Mouse (Mus musculus) MEL (cell line): ENCODE measurements at regions not wholly inside any gene's neighbourhood (a gene's known extent, or its start where the extent isn't known, plus 50 kb on each side); places are given as distances from the start of the nearest gene placed in this dataset.
A peak's percentile ranks its signal among the peaks of the same experiment; 100 is the strongest.

Source experiments
- DNase-seq: peaks from one replicate; pipeline ENCODE4 v3.0.0; 2011; ENCODE audit warnings: low read depth, low spot score
- H3K27ac ChIP-seq: 2 replicates; pipeline ENCODE4 v1.5.1; 2012; ENCODE audit warnings: low read depth, mild to moderate bottlenecking, control low read depth, low read length, moderate library complexity; ENCODE audit not compliant: control insufficient read depth
- H3K27me3 ChIP-seq, 2 experiments: fragments of 150-350 bp in 1 of 2; sonication (generic) in 1 of 2; 2 replicates each; pipeline ENCODE4 v1.6.1; 2012; ENCODE audit warnings: low read length in 2 of 2, mild to moderate bottlenecking in 2 of 2, improper control_type of control experiment in 1 of 2, moderate library complexity in 1 of 2; ENCODE audit not compliant: insufficient read depth in 2 of 2, control insufficient read depth in 1 of 2
- H3K36me3 ChIP-seq, 2 experiments: 2 replicates each; pipeline ENCODE4 v1.6.1; 2012 to 2014; ENCODE audit warnings: low read length in 2 of 2, improper control_type of control experiment in 1 of 2, inconsistent platforms in 1 of 2, mild to moderate bottlenecking in 1 of 2; ENCODE audit not compliant: insufficient read depth in 2 of 2, control insufficient read depth in 1 of 2
- H3K4me1 ChIP-seq, 2 experiments: fragments of 150-350 bp in 1 of 2; sonication (generic) in 1 of 2; 2 replicates each; pipeline ENCODE4 v1.6.1; 2012; ENCODE audit warnings: low read length in 2 of 2, improper control_type of control experiment in 1 of 2, mild to moderate bottlenecking in 1 of 2; ENCODE audit not compliant: insufficient read depth in 2 of 2, control insufficient read depth in 1 of 2
- H3K4me3 ChIP-seq, 2 experiments: fragments of 150-350 bp in 1 of 2; sonication (generic) in 1 of 2; 2 replicates each; pipeline ENCODE4 v1.5.1; 2012; ENCODE audit warnings: low read depth in 2 of 2, low read length in 2 of 2, mild to moderate bottlenecking in 2 of 2, moderate library complexity in 2 of 2, control low read depth in 1 of 2, improper control_type of control experiment in 1 of 2; ENCODE audit not compliant: control insufficient read depth in 1 of 2, insufficient read depth in 1 of 2
- H3K79me2 ChIP-seq: 2 replicates; pipeline ENCODE4 v1.6.1; 2012; ENCODE audit warnings: mild to moderate bottlenecking, low read length, moderate library complexity; ENCODE audit not compliant: control insufficient read depth, poor library complexity, insufficient read depth
- H3K9ac ChIP-seq: 2 replicates; pipeline ENCODE4 v1.6.1; 2012; ENCODE audit warnings: low read depth, mild to moderate bottlenecking, control low read depth, low read length, moderate library complexity; ENCODE audit not compliant: control insufficient read depth, poor library complexity, severe bottlenecking
- H3K9me3 ChIP-seq: fragments of 150-350 bp; sonication (generic); replicated peaks from 2 replicates; pipeline ENCODE4 v1.6.1; 2012; ENCODE audit warnings: mild to moderate bottlenecking, low read length, improper control_type of control experiment, moderate library complexity; ENCODE audit not compliant: insufficient read depth
- BHLHE40 ChIP-seq: IDR thresholded peaks from 2 replicates; pipeline ENCODE4 v1.6.1; 2012; ENCODE audit warnings: low read depth, mild to moderate bottlenecking, inconsistent platforms, low read length, improper control_type of control experiment, borderline replicate concordance
- ELF1 ChIP-seq: IDR thresholded peaks from 2 replicates; pipeline ENCODE4 v1.6.1; 2014; ENCODE audit warnings: low read depth, mild to moderate bottlenecking, inconsistent platforms, low read length, improper control_type of control experiment, moderate library complexity
- EP300 ChIP-seq, 2 experiments: IDR thresholded peaks; 2 replicates each; pipeline ENCODE4 v1.6.1; 2011; ENCODE audit warnings: improper control_type of control experiment in 2 of 2, low read length in 2 of 2, low read depth in 1 of 2, mild to moderate bottlenecking in 1 of 2
- ETS1 ChIP-seq: IDR thresholded peaks from 2 replicates; pipeline ENCODE4 v1.6.1; 2012; ENCODE audit warnings: low read depth, mild to moderate bottlenecking, inconsistent platforms, low read length, improper control_type of control experiment, moderate library complexity
- GABPA ChIP-seq: IDR thresholded peaks from 2 replicates; pipeline ENCODE4 v1.6.1; 2012; ENCODE audit warnings: low read depth, mild to moderate bottlenecking, inconsistent platforms, low read length, improper control_type of control experiment, moderate library complexity
- GATA1 ChIP-seq: IDR thresholded peaks from 2 replicates; pipeline ENCODE4 v1.6.1; 2011; ENCODE audit warnings: low read depth, low read length, improper control_type of control experiment
- HCFC1 ChIP-seq: IDR thresholded peaks from 2 replicates; pipeline ENCODE4 v1.6.1; 2012; ENCODE audit warnings: low read depth, mild to moderate bottlenecking, inconsistent platforms, low read length, improper control_type of control experiment, moderate library complexity
- JUND ChIP-seq: IDR thresholded peaks from 2 replicates; pipeline ENCODE4 v1.6.1; 2011; ENCODE audit warnings: low read depth, mild to moderate bottlenecking, improper control_type of control experiment, low read length
- MAFK ChIP-seq: IDR thresholded peaks from 2 replicates; pipeline ENCODE4 v1.6.1; 2011; ENCODE audit warnings: low read depth, mild to moderate bottlenecking, low read length, improper control_type of control experiment, borderline replicate concordance
- MAX ChIP-seq: IDR thresholded peaks from 2 replicates; pipeline ENCODE4 v1.6.1; 2011; ENCODE audit warnings: low read length, improper control_type of control experiment
- MAZ ChIP-seq: IDR thresholded peaks from 2 replicates; pipeline ENCODE4 v1.6.1; 2012; ENCODE audit warnings: low read depth, mild to moderate bottlenecking, inconsistent platforms, low read length, improper control_type of control experiment
- MYB ChIP-seq: IDR thresholded peaks from 2 replicates; pipeline ENCODE4 v1.6.1; 2011; ENCODE audit warnings: mild to moderate bottlenecking, low read depth, low read length, improper control_type of control experiment
- MYC ChIP-seq: IDR thresholded peaks from 2 replicates; pipeline ENCODE4 v1.6.1; 2011; ENCODE audit warnings: low read depth, mild to moderate bottlenecking, low read length, improper control_type of control experiment, moderate library complexity
- NELFE ChIP-seq: IDR thresholded peaks from 2 replicates; pipeline ENCODE4 v1.6.1; 2011; ENCODE audit warnings: low read depth, low read length, improper control_type of control experiment
- NRF1 ChIP-seq: IDR thresholded peaks from 2 replicates; pipeline ENCODE4 v1.6.1; 2014; ENCODE audit warnings: low read depth, mild to moderate bottlenecking, inconsistent platforms, low read length, improper control_type of control experiment, moderate library complexity; ENCODE audit not compliant: poor library complexity, insufficient read depth, severe bottlenecking
- POLR2A ChIP-seq, 2 experiments: IDR thresholded peaks; 2 replicates each; pipeline ENCODE4 v1.6.1; 2011 to 2012; ENCODE audit warnings: low read length in 2 of 2, mild to moderate bottlenecking in 2 of 2, control low read depth in 1 of 2, improper control_type of control experiment in 1 of 2, low read depth in 1 of 2, moderate library complexity in 1 of 2; ENCODE audit not compliant: control insufficient read depth in 1 of 2, insufficient read depth in 1 of 2, poor library complexity in 1 of 2
- POLR2AphosphoS5 ChIP-seq: IDR thresholded peaks from 2 replicates; pipeline ENCODE4 v1.6.1; 2012; ENCODE audit warnings: low read depth, borderline replicate concordance, mild to moderate bottlenecking, inconsistent platforms, low read length, moderate library complexity, mixed read lengths
- RAD21 ChIP-seq: IDR thresholded peaks from 2 replicates; pipeline ENCODE4 v1.6.1; 2011; ENCODE audit warnings: mild to moderate bottlenecking, low read depth, low read length, improper control_type of control experiment
- TBP ChIP-seq: IDR thresholded peaks from 2 replicates; pipeline ENCODE4 v1.8.0; 2011; ENCODE audit warnings: low read depth, low read length, improper control_type of control experiment
- TCF12 ChIP-seq: IDR thresholded peaks from 2 replicates; pipeline ENCODE4 v1.6.1; 2014; ENCODE audit warnings: low read depth, mild to moderate bottlenecking, inconsistent platforms, low read length, improper control_type of control experiment, moderate library complexity
- UBTF ChIP-seq: IDR thresholded peaks from 2 replicates; pipeline ENCODE4 v1.6.1; 2012; ENCODE audit warnings: low read depth, mild to moderate bottlenecking, inconsistent platforms, low read length, improper control_type of control experiment, moderate library complexity, borderline replicate concordance; ENCODE audit not compliant: insufficient read depth
- USF1 ChIP-seq: IDR thresholded peaks from 2 replicates; pipeline ENCODE4 v1.6.1; 2014; ENCODE audit warnings: low read depth, mild to moderate bottlenecking, inconsistent platforms, low read length, improper control_type of control experiment, moderate library complexity
- USF2 ChIP-seq, 2 experiments: IDR thresholded peaks; 2 replicates each; pipeline ENCODE4 v1.6.1; 2011 to 2012; ENCODE audit warnings: improper control_type of control experiment in 2 of 2, low read length in 2 of 2, borderline replicate concordance in 1 of 2, inconsistent platforms in 1 of 2, low read depth in 1 of 2, mild to moderate bottlenecking in 1 of 2; ENCODE audit not compliant: insufficient read depth in 1 of 2
- ZKSCAN1 ChIP-seq: IDR thresholded peaks from 2 replicates; pipeline ENCODE4 v1.6.1; 2012; ENCODE audit warnings: low read depth, mild to moderate bottlenecking, inconsistent platforms, low read length, improper control_type of control experiment, moderate library complexity
- ZNF384 ChIP-seq: IDR thresholded peaks from 2 replicates; pipeline ENCODE4 v1.6.1; 2012; ENCODE audit warnings: low read depth, mild to moderate bottlenecking, inconsistent platforms, low read length, improper control_type of control experiment

GRCm38 (mm10) chr6:82833867-82834266, 59.6 kb upstream of the Hk2 start:
- TF ChIP-seq JUND (no peak), MYB (no peak), ZKSCAN1 (no peak), GABPA (no peak), BHLHE40 (no peak)
- no peaks in the 10 kb centered on the region for H3K79me2 ChIP-seq

GRCm38 (mm10) chr6:82831211-82831610, 57.0 kb upstream of the Hk2 start:
- no peak for DNase-seq
- peak overlapping the region; percentile 48 for H3K9ac ChIP-seq
- no peaks in the 10 kb centered on the region for H3K27me3 ChIP-seq
- H3K36me3 ChIP-seq, result no peaks in the 10 kb centered on the region; a peak in 1 of 4 replicates
- no peaks in the 10 kb centered on the region for H3K9me3 ChIP-seq
- TF ChIP-seq ETS1 (peak; percentile 42; the same call in 1 of the 2 replicates), GATA1 (no peak)
- no peaks in the 10 kb centered on the region for H3K79me2 ChIP-seq
- peaks cover 3% of the 10 kb centered on the region in 2 experiments; a peak in 1 of 4 replicates for H3K4me1 ChIP-seq
- H3K27ac ChIP-seq, result no peak overlapping the region
- peak overlapping the region; percentile 38 to 42 for H3K4me3 ChIP-seq

More at GRCm38 (mm10) chr6:82833867-82834266, 59.6 kb upstream of the Hk2 start:
- DNase-seq, result no peak
- H3K9me3 ChIP-seq, result no peaks in the 10 kb centered on the region
- H3K9ac ChIP-seq, result no peak overlapping the region
- no peaks in the 10 kb centered on the region; a peak in 1 of 4 replicates for H3K36me3 ChIP-seq
- no peaks in the 10 kb centered on the region for H3K27me3 ChIP-seq
- no peak overlapping the region for H3K27ac ChIP-seq
- H3K4me3 ChIP-seq, result no peak overlapping the region
- H3K4me1 ChIP-seq, result peaks cover 3% of the 10 kb centered on the region in 2 experiments; a peak in 1 of 4 replicates

- Histone ChIP-seq H3K27ac (peak overlapping the region; percentile 70), H3K9me3 (no peaks in the 10 kb centered on the region), H3K79me2 (no peaks in the 10 kb centered on the region), H3K9ac (no peak overlapping the region), H3K4me1 (peaks cover 17 to 42% of the 10 kb centered on the region in 2 experiments), H3K36me3 (peaks cover 0 to 32% of the 10 kb centered on the region in 2 experiments; a peak in 2 of 4 replicates), H3K4me3 (peak overlapping the region; percentile 20 to 54), H3K27me3 (no peaks in the 10 kb centered on the region)
- DNase-seq, result peak; percentile 86
- no peak for TF ChIP-seq GABPA
- no peak for TF ChIP-seq NELFE
- TF ChIP-seq POLR2AphosphoS5, result no peak
- peak; percentile 83 to 91 for TF ChIP-seq EP300 (IDR thresholded peaks at IDR 0.05; ENCODE audit: low read depth in 1 of 2, low read length in 2 of 2)
- TF ChIP-seq RAD21, result no peak
- TF ChIP-seq ZKSCAN1, result no peak
- no peak for TF ChIP-seq BHLHE40
- peak; percentile 77 for TF ChIP-seq ETS1
- TF ChIP-seq POLR2A (IDR thresholded peaks at IDR 0.05; ENCODE audit: control insufficient read depth in 1 of 2, insufficient read depth in 1 of 2, low read depth in 1 of 2, low read length in 2 of 2, poor library complexity in 1 of 2), result no peak
- TF ChIP-seq TCF12, result peak; percentile 86
- no peak for TF ChIP-seq MYC
- TF ChIP-seq USF1, result no peak
- TF ChIP-seq MAZ, result no peak
- TF ChIP-seq UBTF, result no peak
- no peak for TF ChIP-seq ELF1
- no peak; the same call in 1 of the 2 replicates for TF ChIP-seq HCFC1
- peak; percentile 39; the same call in 1 of the 2 replicates for TF ChIP-seq TBP
- TF ChIP-seq GATA1, result peak; percentile 82
- TF ChIP-seq MAFK, result no peak
- TF ChIP-seq ZNF384, result no peak
- TF ChIP-seq MAX, result no peak
- no peak for TF ChIP-seq USF2 (IDR thresholded peaks at IDR 0.05; ENCODE audit: borderline replicate concordance in 1 of 2, insufficient read depth in 1 of 2, low read depth in 1 of 2, low read length in 2 of 2)
- TF ChIP-seq NRF1, result no peak
These were observed 50.4 kb upstream of the Hk2 start for GRCm38 (mm10) chr6:82824684-82825083.
